Mouse (Mus musculus): ENCODE data around the gene Csrp2.

Gene Csrp2

GRCm38 (mm10) chr10:110971044-110971443 is 51.5 kb downstream of the Csrp2 start:
- DNase-seq (ENCODE audit: low spot score in 2 of 2) = no peak

DNA sequence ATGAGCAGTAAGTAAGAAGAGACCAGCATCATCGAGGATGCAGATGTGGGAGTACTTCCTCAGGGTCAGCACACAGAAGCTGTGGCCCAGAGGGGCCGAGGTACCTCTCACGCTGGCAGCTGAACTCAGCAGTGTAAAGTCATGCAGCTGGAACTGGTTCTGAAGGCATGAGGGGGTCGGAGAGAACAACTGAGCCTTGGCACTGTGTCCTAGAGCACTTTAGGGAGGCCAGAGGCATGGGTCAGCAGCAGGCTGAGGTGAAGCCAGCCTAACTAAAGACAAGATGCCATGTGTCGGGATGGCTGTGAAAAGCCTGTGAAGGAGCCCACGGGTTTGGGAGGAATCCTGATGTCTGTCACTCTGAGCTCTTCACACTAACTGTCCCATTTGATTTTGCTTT is 51.9 kb downstream of the Csrp2 start:
- no peak for DNase-seq (ENCODE audit: low spot score in 2 of 2)

- no peak for DNase-seq (ENCODE audit: low spot score in 2 of 2)
Measured at GRCm38 (mm10) chr10:110971998-110972397, 52.4 kb downstream of the Csrp2 start.

DNA sequence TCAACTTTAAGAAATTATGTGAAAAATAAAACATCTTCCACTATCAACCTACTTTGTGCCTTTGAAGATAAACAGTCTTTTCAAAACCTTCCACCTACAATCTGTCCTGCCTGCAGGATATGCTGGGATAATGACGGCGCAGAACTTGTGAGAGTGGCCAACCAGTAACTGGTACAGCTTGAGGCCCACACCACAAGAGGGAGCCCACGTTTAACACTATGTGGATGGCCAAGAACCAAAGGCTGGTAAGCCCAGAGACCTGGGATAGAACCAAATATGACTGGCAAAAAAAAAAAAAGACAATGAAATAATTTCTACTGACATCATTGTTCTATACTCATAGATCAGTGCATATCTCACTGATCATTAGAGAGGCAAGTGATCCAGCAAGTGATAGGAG is 54.9 kb downstream of the Csrp2 start:
- DNase-seq (ENCODE audit: low spot score in 2 of 2) = peak; percentile 39 to 50

DNA sequence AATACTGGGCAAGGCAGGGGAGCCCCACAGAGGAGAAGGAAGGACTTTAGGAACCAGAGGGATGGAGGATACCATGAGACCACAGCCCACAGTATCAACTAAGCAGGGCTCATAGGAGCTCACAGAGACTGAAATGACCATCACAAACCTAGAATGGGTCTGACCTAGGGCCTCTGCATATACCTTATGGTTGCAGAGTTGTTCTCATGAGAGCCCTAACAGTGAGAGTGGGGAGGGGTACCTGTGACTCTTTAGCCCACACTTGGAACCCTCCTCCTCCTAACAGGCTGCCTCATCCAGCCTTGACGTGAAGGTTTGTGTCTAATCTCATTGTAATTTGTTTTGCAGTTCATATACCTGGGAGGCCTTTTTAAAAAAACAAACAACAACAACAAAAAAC is 55.3 kb downstream of the Csrp2 start:
- no peak for DNase-seq (ENCODE audit: low spot score in 2 of 2)

- DNase-seq (ENCODE audit: low spot score in 2 of 2) = no peak
Measured at GRCm38 (mm10) chr10:110976046-110976445, 56.5 kb downstream of the Csrp2 start.

DNA sequence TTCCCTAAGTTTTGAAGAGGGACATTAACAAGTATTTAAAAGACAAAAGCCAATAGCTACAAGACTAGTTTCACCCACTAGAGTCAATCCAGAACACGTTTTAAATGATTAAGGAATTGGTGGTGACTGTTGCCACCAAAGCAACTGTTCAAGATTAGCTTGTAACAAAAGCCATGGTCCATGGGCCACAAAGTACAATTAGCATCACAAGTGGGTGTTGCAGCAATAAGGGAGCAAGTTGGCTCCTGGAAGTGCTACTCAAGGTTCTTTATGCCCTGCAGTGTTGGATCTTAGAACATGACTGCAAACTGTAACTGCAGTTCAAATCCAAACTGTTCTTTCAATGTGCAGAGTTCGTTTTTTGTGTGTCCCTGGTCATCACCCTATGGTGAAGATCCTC is 57.8 kb downstream of the Csrp2 start:
- DNase-seq (ENCODE audit: low spot score in 2 of 2) = no peak

DNA sequence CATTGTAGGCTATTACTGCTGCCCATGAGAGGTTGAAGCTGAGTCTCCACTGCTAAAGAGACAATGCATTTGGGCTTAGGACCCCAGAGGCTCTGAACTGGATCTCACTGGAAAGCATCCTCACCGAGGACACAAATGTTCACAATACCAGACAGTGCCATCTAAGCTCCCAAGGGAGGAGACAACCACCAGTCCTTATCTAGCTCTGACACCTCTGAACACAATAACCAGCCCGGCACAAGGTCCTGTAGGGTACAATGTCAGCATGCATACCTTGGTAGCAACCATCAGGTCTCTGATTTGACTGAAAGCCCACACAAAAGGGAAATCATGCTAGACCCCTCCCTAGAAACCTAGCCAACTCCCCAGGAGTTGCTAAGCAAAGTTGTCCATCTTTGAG is 59.8 kb downstream of the Csrp2 start:
- DNase-seq (ENCODE audit: low spot score in 2 of 2) = no peak

DNA sequence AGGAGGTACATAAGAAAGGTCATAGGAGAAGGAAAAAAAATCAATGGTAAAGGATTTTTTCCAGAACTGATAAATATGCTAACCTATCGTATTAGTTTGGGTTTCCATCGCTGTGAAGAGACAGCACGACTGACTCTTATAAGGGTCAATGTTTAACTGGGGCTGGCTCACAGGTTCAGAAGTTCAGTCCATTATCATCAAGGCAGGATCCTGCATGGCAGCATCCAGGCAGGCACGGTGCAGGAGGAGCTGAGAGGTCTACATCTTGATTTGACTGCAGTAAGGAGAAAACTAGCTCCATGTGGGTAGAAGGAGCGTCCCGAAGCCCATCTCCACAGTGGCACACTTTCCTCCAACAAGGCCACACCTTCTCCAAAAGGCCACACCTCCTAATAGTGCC is 60.9 kb downstream of the Csrp2 start:
- no peak for DNase-seq (ENCODE audit: low spot score in 2 of 2)

- no peak for DNase-seq (ENCODE audit: low spot score in 2 of 2)
Measured at GRCm38 (mm10) chr10:110982771-110983170, 63.2 kb downstream of the Csrp2 start.

- DNase-seq (ENCODE audit: low spot score in 2 of 2) = no peak
Measured at GRCm38 (mm10) chr10:110986682-110987081, 67.1 kb downstream of the Csrp2 start.
